Mouse (Mus musculus): ENCODE measurements at regions not wholly inside any gene's neighbourhood (a gene's known extent, or its start where the extent isn't known, plus 50 kb on each side); places are given as distances from the start of the nearest gene placed in this dataset.
A peak's percentile ranks its signal among the peaks of the same experiment; 100 is the strongest.

- Histone ChIP-seq H3K4me3 (ENCODE audit: low read depth, low read length) (no peak overlapping the region), H3K36me3 (ENCODE audit: insufficient read depth, low read length) (no peaks in the 10 kb centered on the region), H3K9ac (replicated peaks; ENCODE audit: low read length, poor library complexity, severe bottlenecking) (no peak overlapping the region), H3K4me2 (ENCODE audit: low read depth, low read length, poor library complexity, severe bottlenecking) (no peak overlapping the region), H3K27me3 (ENCODE audit: insufficient read depth, low read length) (no peaks in the 10 kb centered on the region), H3K9me3 (ENCODE audit: low read length) (no peaks in the 10 kb centered on the region), H3K4me1 (ENCODE audit: insufficient read depth, low read length) (no peaks in the 10 kb centered on the region), H3K27ac (ENCODE audit: low read depth, low read length) (no peak overlapping the region)
- TF ChIP-seq CTCF (IDR thresholded peaks at IDR 0.05) = no peak
- WGBS = 20% methylated on average over 12 of the region's 12 CpGs
- no peak for ATAC-seq (ENCODE audit: low FRiP score)
- DNase-seq (ENCODE audit: low spot score) = peak; percentile 5
These were observed 97.9 kb upstream of the Zfp217 start for GRCm38 (mm10) chr2:170245637-170246341.

DNA sequence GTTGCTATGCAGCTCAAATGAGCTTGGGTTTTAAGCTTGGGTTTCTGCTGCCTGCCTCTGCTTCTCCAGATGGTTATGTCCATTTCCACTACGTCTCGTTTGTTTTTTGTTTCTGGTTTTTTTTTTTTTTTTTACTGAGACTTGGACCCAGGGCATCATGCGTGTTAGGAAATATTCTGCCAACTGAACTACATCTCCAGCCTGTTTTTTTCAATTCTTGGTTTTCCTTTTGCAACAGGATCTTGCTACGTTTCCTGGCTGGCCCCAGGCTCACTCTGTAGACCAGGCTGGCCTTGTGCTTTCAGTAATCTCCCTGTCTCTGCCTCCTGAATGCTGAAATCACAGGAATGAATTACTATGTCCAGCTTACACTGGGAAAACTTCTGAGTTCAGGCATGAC lies 96.2 kb upstream of the Zfp217 start:
- H3K27ac ChIP-seq (ENCODE audit: low read depth, low read length) = no peak overlapping the region
- no peaks in the 10 kb centered on the region for H3K27me3 ChIP-seq (ENCODE audit: insufficient read depth, low read length)
- DNase-seq (ENCODE audit: low spot score) (no peak), ATAC-seq (ENCODE audit: low FRiP score) (no peak)
- no peak for TF ChIP-seq CTCF (IDR thresholded peaks at IDR 0.05)
- WGBS = 75% methylated on average over 4 of the region's 4 CpGs
- H3K4me3 ChIP-seq (ENCODE audit: low read depth, low read length) = no peak overlapping the region
- no peaks in the 10 kb centered on the region for H3K4me1 ChIP-seq (ENCODE audit: insufficient read depth, low read length)
- no peak overlapping the region for H3K9ac ChIP-seq (replicated peaks; ENCODE audit: low read length, poor library complexity, severe bottlenecking)
- H3K4me2 ChIP-seq (ENCODE audit: low read depth, low read length, poor library complexity, severe bottlenecking) = no peak overlapping the region
- no peaks in the 10 kb centered on the region for H3K9me3 ChIP-seq (ENCODE audit: low read length)
- H3K36me3 ChIP-seq (ENCODE audit: insufficient read depth, low read length) = no peaks in the 10 kb centered on the region

DNA sequence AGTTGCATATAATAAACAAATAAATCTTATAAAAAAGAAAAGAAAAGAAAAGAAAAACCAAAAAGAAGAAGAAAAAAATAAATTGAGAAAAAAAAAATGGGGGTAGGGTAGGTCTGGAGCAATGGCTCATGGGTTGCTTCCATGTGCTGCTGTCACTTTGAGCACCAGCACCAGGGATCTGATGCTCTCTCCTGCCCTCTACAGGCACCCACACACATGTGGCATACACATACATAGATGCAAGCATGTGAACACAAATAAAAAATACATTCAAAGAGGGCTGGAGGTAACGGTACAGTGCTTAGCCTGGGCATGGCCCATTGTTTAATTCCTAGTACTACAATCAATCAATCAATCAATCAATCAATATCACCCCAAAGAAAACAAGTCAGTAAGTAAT lies 90.1 kb upstream of the Zfp217 start:
- Histone ChIP-seq H3K27ac (ENCODE audit: low read depth, low read length) (no peak overlapping the region), H3K4me3 (ENCODE audit: low read depth, low read length) (no peak overlapping the region), H3K36me3 (ENCODE audit: insufficient read depth, low read length) (no peaks in the 10 kb centered on the region), H3K9ac (replicated peaks; ENCODE audit: low read length, poor library complexity, severe bottlenecking) (no peak overlapping the region), H3K4me2 (ENCODE audit: low read depth, low read length, poor library complexity, severe bottlenecking) (no peak overlapping the region), H3K27me3 (ENCODE audit: insufficient read depth, low read length) (no peaks in the 10 kb centered on the region), H3K4me1 (ENCODE audit: insufficient read depth, low read length) (no peaks in the 10 kb centered on the region), H3K9me3 (ENCODE audit: low read length) (no peaks in the 10 kb centered on the region)
- no peak for ATAC-seq (ENCODE audit: low FRiP score)
- peak; percentile 29; the same call in 1 of the 2 replicates for TF ChIP-seq CTCF (IDR thresholded peaks at IDR 0.05)
- 93% methylated on average over 1 of the region's 1 CpGs for WGBS
- no peak for DNase-seq (ENCODE audit: low spot score)

- ATAC-seq (ENCODE audit: low FRiP score) (no peak), DNase-seq (ENCODE audit: low spot score) (no peak)
- no peaks in the 10 kb centered on the region for H3K9me3 ChIP-seq (ENCODE audit: low read length)
- 87% methylated on average over 4 of the region's 4 CpGs for WGBS
- no peak overlapping the region for H3K4me3 ChIP-seq (ENCODE audit: low read depth, low read length)
- no peaks in the 10 kb centered on the region for H3K4me1 ChIP-seq (ENCODE audit: insufficient read depth, low read length)
- H3K9ac ChIP-seq (replicated peaks; ENCODE audit: low read length, poor library complexity, severe bottlenecking) = no peak overlapping the region
- H3K27ac ChIP-seq (ENCODE audit: low read depth, low read length) = no peak overlapping the region
- no peak overlapping the region for H3K4me2 ChIP-seq (ENCODE audit: low read depth, low read length, poor library complexity, severe bottlenecking)
- H3K27me3 ChIP-seq (ENCODE audit: insufficient read depth, low read length) = no peaks in the 10 kb centered on the region
- TF ChIP-seq CTCF (IDR thresholded peaks at IDR 0.05) = no peak
- H3K36me3 ChIP-seq (ENCODE audit: insufficient read depth, low read length) = no peaks in the 10 kb centered on the region
These were observed 85.5 kb upstream of the Zfp217 start for GRCm38 (mm10) chr2:170233426-170233825.

DNA sequence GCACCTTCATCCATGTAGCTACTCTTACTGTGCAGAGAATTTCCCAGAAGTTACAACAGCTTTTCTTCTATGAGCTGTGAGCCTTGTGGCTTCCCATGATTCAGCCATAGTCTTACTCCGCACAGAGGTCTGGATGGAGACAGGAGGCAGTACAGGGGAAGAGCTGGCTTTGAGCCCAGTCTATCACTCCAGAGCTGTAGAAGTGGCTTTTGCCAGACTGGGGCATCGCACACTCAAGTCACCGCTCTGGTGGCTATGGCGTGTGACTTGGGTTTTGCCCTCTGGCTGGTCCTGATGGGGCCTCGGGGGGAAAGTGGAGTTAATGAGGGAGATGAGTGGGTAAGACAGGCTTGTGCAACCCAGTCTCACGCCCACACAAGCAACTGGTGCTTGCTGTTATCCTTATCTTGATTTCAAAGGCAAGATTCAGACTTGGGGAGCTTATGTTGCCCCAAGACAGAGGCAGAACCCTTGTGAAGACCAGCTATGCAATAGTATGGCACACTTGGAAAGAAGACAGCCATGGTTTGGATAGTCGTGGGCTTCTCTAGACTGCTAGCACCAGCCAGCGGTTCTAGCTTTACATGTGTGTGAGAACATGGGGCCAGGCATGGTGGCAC lies 81.7 kb upstream of the Zfp217 start:
- Histone ChIP-seq H3K4me1 (ENCODE audit: insufficient read depth, low read length) (no peaks in the 10 kb centered on the region), H3K36me3 (ENCODE audit: insufficient read depth, low read length) (no peaks in the 10 kb centered on the region), H3K9ac (replicated peaks; ENCODE audit: low read length, poor library complexity, severe bottlenecking) (no peak overlapping the region), H3K27me3 (ENCODE audit: insufficient read depth, low read length) (no peaks in the 10 kb centered on the region), H3K4me2 (ENCODE audit: low read depth, low read length, poor library complexity, severe bottlenecking) (no peak overlapping the region), H3K4me3 (ENCODE audit: low read depth, low read length) (no peak overlapping the region), H3K9me3 (ENCODE audit: low read length) (no peaks in the 10 kb centered on the region), H3K27ac (ENCODE audit: low read depth, low read length) (no peak overlapping the region)
- WGBS = 86% methylated on average over 8 of the region's 8 CpGs
- peak; percentile 22 for DNase-seq (ENCODE audit: low spot score)
- ATAC-seq (ENCODE audit: low FRiP score) = no peak
- TF ChIP-seq CTCF (IDR thresholded peaks at IDR 0.05) = no peak

DNA sequence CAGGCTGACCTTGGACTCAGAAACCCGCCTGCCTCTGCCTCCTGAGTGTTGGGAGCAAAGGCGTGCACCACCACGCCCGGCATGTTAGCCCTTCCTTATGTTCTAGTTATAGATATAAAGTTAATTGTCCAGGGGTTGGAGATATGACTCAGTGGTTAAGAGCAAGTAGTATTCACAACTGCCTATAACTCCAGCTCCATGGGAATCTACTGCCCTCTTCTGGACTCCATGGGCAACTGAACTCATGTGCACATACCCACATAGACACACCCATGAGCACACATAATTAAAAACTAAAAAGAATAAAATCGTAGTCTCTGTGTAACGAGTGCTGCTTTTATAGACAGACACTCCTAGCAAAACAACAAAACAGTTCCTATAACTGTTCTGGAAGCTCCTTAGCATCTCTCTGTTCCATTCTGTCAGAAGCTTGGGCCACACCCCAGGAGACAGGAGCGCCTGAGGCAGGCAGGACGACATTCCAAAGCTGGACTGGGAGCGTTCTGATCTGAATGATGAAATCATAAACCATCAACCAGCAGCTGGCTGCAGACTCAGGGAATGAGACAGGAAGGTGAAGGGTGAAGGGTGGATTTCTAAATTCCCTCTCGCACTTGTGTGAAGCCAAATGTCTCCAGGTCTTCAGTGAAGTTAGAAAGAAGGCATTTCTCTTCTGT lies 80.6 kb upstream of the Zfp217 start:
- no peak for DNase-seq (ENCODE audit: low spot score)
- TF ChIP-seq CTCF (IDR thresholded peaks at IDR 0.05) = no peak
- WGBS = 95% methylated on average over 10 of the region's 10 CpGs

More for the DNA sequence above, 80.6 kb upstream of the Zfp217 start:
- Histone ChIP-seq H3K9me3 (ENCODE audit: low read length) (no peaks in the 10 kb centered on the region), H3K27ac (ENCODE audit: low read depth, low read length) (no peak overlapping the region), H3K9ac (replicated peaks; ENCODE audit: low read length, poor library complexity, severe bottlenecking) (no peak overlapping the region), H3K4me2 (ENCODE audit: low read depth, low read length, poor library complexity, severe bottlenecking) (no peak overlapping the region), H3K36me3 (ENCODE audit: insufficient read depth, low read length) (no peaks in the 10 kb centered on the region), H3K27me3 (ENCODE audit: insufficient read depth, low read length) (no peaks in the 10 kb centered on the region), H3K4me3 (ENCODE audit: low read depth, low read length) (no peak overlapping the region), H3K4me1 (ENCODE audit: insufficient read depth, low read length) (no peaks in the 10 kb centered on the region)
- no peak for ATAC-seq (ENCODE audit: low FRiP score)

Data from midbrain, postnatal 0 days (tissue).